28 mouse cellular contexts compared by ENCODE assay signal in genomic region chr12:16774605-16775004, GRCm38 (mm10). TPM values are rescaled to one million over a fixed set of nuclear protein-coding genes. Genes with fewer than 3 reads are reported as not detected.
"Had no signal": no experiment of that assay in that cellular context is flagged by ENCODE, and none has a peak within 500 bp of the region (broad histone marks: within the 10 kb centered on the region; RNA-seq: fewer than 3 reads in every experiment).

No protein-coding gene starts in this region.

- H3K4me1 ChIP-seq: embryonic facial prominence, embryonic 12.5 days; embryonic facial prominence, embryonic 13.5 days; embryonic facial prominence, embryonic 15.5 days; forebrain, embryonic 12.5 days; forebrain, embryonic 13.5 days; forebrain, embryonic 15.5 days had no signal

- H3K4me3 ChIP-seq: embryonic facial prominence, embryonic 10.5 days; embryonic facial prominence, embryonic 12.5 days; embryonic facial prominence, embryonic 13.5 days; embryonic facial prominence, embryonic 15.5 days; erythroblast, embryonic 14.5 days; forebrain, embryonic 10.5 days; forebrain, embryonic 12.5 days; forebrain, embryonic 13.5 days; forebrain, embryonic 15.5 days; gastrocnemius, adult 2 months had no signal

- DNase-seq: cerebellum, adult 18-20 months; cerebellum, adult 2 months; cerebellum, adult 8-10 months; cerebellum, adult 9-10 months; cerebellum, adult 9-11 months; cerebellum, postnatal 10 days; cerebellum, postnatal 14 days; cerebellum, postnatal 25 days; cerebellum, postnatal 36 days; embryo, embryonic 11 days; forebrain, postnatal 0 days; gastrocnemius, adult 2 months; gastrocnemius, postnatal 10 days; gastrocnemius, postnatal 14 days; gastrocnemius, postnatal 25 days; gastrocnemius, postnatal 36 days; heart, adult 11 months had no signal

- H3K36me3 ChIP-seq: embryonic facial prominence, embryonic 12.5 days; embryonic facial prominence, embryonic 13.5 days; embryonic facial prominence, embryonic 15.5 days; forebrain, embryonic 12.5 days; forebrain, embryonic 15.5 days had no signal

- ATAC-seq: forebrain, embryonic 13.5 days; forebrain, embryonic 14.5 days; forebrain, embryonic 15.5 days; forebrain, embryonic 16.5 days; forebrain, postnatal 0 days had no signal

- H3K9ac ChIP-seq: embryonic facial prominence, embryonic 12.5 days; embryonic facial prominence, embryonic 13.5 days; embryonic facial prominence, embryonic 15.5 days; forebrain, embryonic 12.5 days; forebrain, embryonic 13.5 days; forebrain, embryonic 15.5 days; forebrain, postnatal 0 days had no signal

- H3K4me2 ChIP-seq: embryonic facial prominence, embryonic 12.5 days; embryonic facial prominence, embryonic 13.5 days; embryonic facial prominence, embryonic 15.5 days; forebrain, embryonic 12.5 days; forebrain, embryonic 13.5 days; forebrain, embryonic 15.5 days had no signal

- H3K9me3 ChIP-seq: embryonic facial prominence, embryonic 10.5 days; embryonic facial prominence, embryonic 12.5 days; embryonic facial prominence, embryonic 13.5 days; embryonic facial prominence, embryonic 15.5 days; forebrain, embryonic 10.5 days; forebrain, embryonic 12.5 days; forebrain, embryonic 13.5 days; forebrain, embryonic 15.5 days had no signal

- H3K27ac ChIP-seq: embryonic facial prominence, embryonic 10.5 days; embryonic facial prominence, embryonic 12.5 days; embryonic facial prominence, embryonic 13.5 days; embryonic facial prominence, embryonic 15.5 days; forebrain, embryonic 10.5 days; forebrain, embryonic 12.5 days; forebrain, embryonic 13.5 days; forebrain, embryonic 15.5 days; gastrocnemius, adult 2 months had no signal

- H3K27me3 ChIP-seq: embryonic facial prominence, embryonic 12.5 days; embryonic facial prominence, embryonic 13.5 days; embryonic facial prominence, embryonic 15.5 days; forebrain, embryonic 12.5 days; forebrain, embryonic 13.5 days; forebrain, embryonic 15.5 days had no signal

RNA-seq across cellular contexts. Expression of gene Greb1, which starts 26.1 kb away (rescaled TPM):
- polyA plus RNA-seq: erythroblast, embryonic 14.5 days had no signal
